Mouse (Mus musculus) thymus, postnatal 4 days (tissue): Measurements from ENCODE around the gene Ndufa7.
"Not testable (repeated sequence)": the region's sequence is repeated elsewhere in the genome, so short reads cannot be mapped to it uniquely, and the experiment has no call there.

Experiments
- DNase-seq: peaks from one replicate; pipeline ENCODE4 v3.0.0; 2021

Ndufa7 gene

DNA sequence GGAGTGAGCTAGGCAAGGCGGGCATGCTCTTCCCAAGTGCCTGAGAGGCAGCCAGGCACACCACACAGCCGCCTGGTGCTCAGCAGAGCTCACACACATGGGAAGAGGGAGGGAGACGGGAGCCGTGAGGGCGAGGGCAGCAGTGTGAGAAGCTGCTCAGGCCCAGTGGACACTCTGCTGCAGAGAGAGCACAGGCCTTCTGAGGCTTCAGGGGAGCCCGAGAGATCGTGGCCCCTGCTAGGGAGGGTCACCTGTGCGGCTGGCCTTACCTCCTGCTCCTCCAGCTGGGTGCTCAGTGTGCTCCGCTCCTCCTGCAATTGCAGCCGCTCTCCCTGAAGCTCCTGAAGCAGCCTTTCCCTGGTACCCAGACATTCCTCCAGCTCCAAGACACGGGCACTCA lies 59.9 kb downstream of the Ndufa7 start:
- not testable (repeated sequence) for DNase-seq

DNA sequence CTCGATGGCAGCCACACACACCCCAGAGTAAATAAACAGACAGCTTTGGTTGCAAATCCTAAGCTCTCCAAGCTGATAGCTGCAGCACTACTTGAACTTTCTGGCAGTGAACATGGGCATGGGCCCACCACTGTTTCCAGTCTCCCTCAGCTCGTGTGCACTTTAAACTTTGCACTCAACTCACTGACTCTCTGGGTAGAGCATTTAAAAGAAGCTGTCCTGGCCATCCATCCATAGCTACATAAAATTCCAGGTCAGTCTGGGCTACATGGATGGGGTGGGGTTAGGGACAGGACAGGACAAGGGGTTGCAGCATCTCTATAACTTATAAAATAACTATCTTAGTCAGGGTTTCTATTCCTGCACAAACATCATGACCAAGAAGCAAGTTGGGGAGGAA lies 63.4 kb downstream of the Ndufa7 start:
- not testable (repeated sequence) for DNase-seq
